Mouse (Mus musculus) kidney, adult 2 months (tissue): ENCODE measurements around the gene Akap12.

Experiments used
- CTCF ChIP-seq: fragments of 200-500 bp; conservative IDR thresholded peaks from 2 replicates; pipeline ENCODE4 v1.5.1; 2011; ENCODE audit warnings: low read depth, mild to moderate bottlenecking, control low read depth, low read length, moderate library complexity, mixed read lengths; ENCODE audit not compliant: insufficient read depth, insufficient read length
- POLR2A ChIP-seq: fragments of 200-500 bp; IDR thresholded peaks from one replicate; pipeline ENCODE4 v1.6.1; 2011; ENCODE audit warnings: low read depth, low read length, control low read depth

DNA sequence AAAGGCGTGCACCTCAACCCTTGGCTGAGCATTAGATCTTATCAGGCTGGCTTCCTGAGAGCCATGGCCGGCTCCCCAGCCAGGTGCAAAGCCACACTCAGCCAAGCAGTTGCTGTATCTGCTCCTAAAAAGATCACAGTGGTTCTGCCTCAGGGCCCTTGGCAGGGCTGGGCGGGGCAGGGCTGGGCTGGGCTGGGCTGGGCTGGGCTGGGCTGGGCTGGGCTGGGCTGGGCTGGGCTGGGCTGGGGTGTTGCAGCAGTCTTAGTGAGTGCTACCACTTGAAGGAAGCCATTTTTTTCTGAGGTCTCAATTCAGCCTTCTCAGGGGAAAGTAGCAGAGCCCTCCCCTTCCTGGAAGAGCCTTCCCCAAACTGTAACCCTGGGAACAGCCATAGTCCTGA, 15.5 kb upstream of the Akap12 start:
- TF ChIP-seq CTCF (no peak), POLR2A (no peak)
